In genomic region chr3:146659321-146659720, GRCm38 (mm10) we compare ENCODE assay signal across 26 mouse cellular contexts. TPM values are rescaled to one million over a fixed set of nuclear protein-coding genes. Genes with fewer than 3 reads are reported as not detected.
DNase-seq lines count a peak whose midpoint lies in the region; ATAC-seq and TF ChIP-seq lines count a peak whose summit lies in the region.
"Had no signal": no experiment of that assay in that cellular context is flagged by ENCODE, and none has a peak within 500 bp of the region (broad histone marks: within the 10 kb centered on the region; RNA-seq: fewer than 3 reads in every experiment).

No protein-coding gene starts in this region.

- H3K9ac ChIP-seq in kidney, embryonic 16.5 days (replicated peaks; ENCODE audit: low read length): no peak overlapping the region
- H3K9ac ChIP-seq: embryonic facial prominence, embryonic 13.5 days; forebrain, embryonic 15.5 days; heart, embryonic 15.5 days; neural tube, embryonic 15.5 days; stomach, embryonic 15.5 days had no signal

- 97% methylated on average over 5 of the region's 5 CpGs for WGBS in kidney, embryonic 16.5 days

- TF ChIP-seq CTCF in brain, embryonic 14.5 days (IDR thresholded peaks at IDR 0.05; ENCODE audit: borderline replicate concordance, extremely low read depth, insufficient read depth, insufficient read length): no peak

- H3K4me1 ChIP-seq in kidney, embryonic 16.5 days (ENCODE audit: insufficient read depth, low read length): 0 out of 2 replicates have a peak, but pooled peaks cover 6% of the 10 kb centered on the region
- H3K4me1 ChIP-seq: embryonic facial prominence, embryonic 13.5 days; forebrain, embryonic 15.5 days; neural tube, embryonic 15.5 days; stomach, embryonic 15.5 days had no signal

- H3K4me2 ChIP-seq in kidney, embryonic 16.5 days (replicated peaks; ENCODE audit: low read depth, low read length): no peak overlapping the region
- H3K4me2 ChIP-seq: embryonic facial prominence, embryonic 13.5 days; forebrain, embryonic 15.5 days; heart, embryonic 15.5 days; neural tube, embryonic 15.5 days; stomach, embryonic 15.5 days had no signal

- H3K27me3 ChIP-seq in kidney, embryonic 16.5 days (ENCODE audit: insufficient read depth, low read length): no peaks in the 10 kb centered on the region
- H3K27me3 ChIP-seq: embryonic facial prominence, embryonic 13.5 days; forebrain, embryonic 15.5 days; heart, embryonic 15.5 days; neural tube, embryonic 15.5 days; stomach, embryonic 15.5 days had no signal

- no peaks in the 10 kb centered on the region for H3K9me3 ChIP-seq in kidney, embryonic 16.5 days (ENCODE audit: low read length)
- H3K9me3 ChIP-seq: embryonic facial prominence, embryonic 13.5 days; forebrain, embryonic 15.5 days; heart, embryonic 15.5 days; neural tube, embryonic 15.5 days; stomach, embryonic 15.5 days had no signal

- DNase-seq in gastrocnemius, adult 18-20 months (ENCODE audit: low spot score): peak; percentile 13
- no peak for DNase-seq in gastrocnemius, postnatal 10 days
- DNase-seq in adrenal gland, postnatal 36 days: peak; percentile 42 to 45
- DNase-seq in brain, embryonic 14.5 days (ENCODE audit: low read depth): peak; percentile 33
- peak; percentile 76 for DNase-seq in cerebellum, adult 9-11 months
- no peak for DNase-seq in thymus, postnatal 36 days
- no peak for DNase-seq in kidney, adult 18-20 months
- DNase-seq: kidney, adult 2 months; kidney, postnatal 14 days; layer of hippocampus, postnatal 36 days; liver; lung, postnatal 36 days; right cerebral cortex, postnatal 25 days; thymus, adult 18-20 months had no signal

- ATAC-seq in kidney, embryonic 16.5 days (ENCODE audit: low FRiP score, low TSS enrichment): no peak
- ATAC-seq: forebrain, embryonic 15.5 days; midbrain, embryonic 16.5 days had no signal

- no peak overlapping the region for H3K4me3 ChIP-seq in kidney, embryonic 16.5 days (ENCODE audit: low read length)
- H3K4me3 ChIP-seq: embryonic facial prominence, embryonic 13.5 days; forebrain, embryonic 15.5 days; heart, embryonic 15.5 days; layer of hippocampus, adult 2 months; neural tube, embryonic 15.5 days; stomach, embryonic 15.5 days had no signal

- no peak for TF ChIP-seq POLR2A in brain, embryonic 14.5 days (IDR thresholded peaks at IDR 0.05; ENCODE audit: borderline replicate concordance, extremely low read depth, insufficient read depth, insufficient read length, poor library complexity, severe bottlenecking)

- H3K36me3 ChIP-seq in kidney, embryonic 16.5 days (ENCODE audit: insufficient read depth, low read length): no peaks in the 10 kb centered on the region
- H3K36me3 ChIP-seq: embryonic facial prominence, embryonic 13.5 days; forebrain, embryonic 15.5 days; heart, embryonic 15.5 days; neural tube, embryonic 15.5 days; stomach, embryonic 15.5 days had no signal

- H3K27ac ChIP-seq in kidney, embryonic 16.5 days (ENCODE audit: low read length): no peak overlapping the region
- H3K27ac ChIP-seq: embryonic facial prominence, embryonic 13.5 days; forebrain, embryonic 15.5 days; heart, embryonic 15.5 days; layer of hippocampus, adult 2 months; neural tube, embryonic 15.5 days; stomach, embryonic 15.5 days had no signal

RNA-seq across cellular contexts. Expression of gene 4930503B20Rik, which starts 8.2 kb away (rescaled TPM):
- total RNA-seq in gastrocnemius, adult 18-20 months (2021): not detected
- under 1 TPM in 1 of 2 experiments, not detected in 1; 0.16 TPM for total RNA-seq in gastrocnemius, postnatal 10 days (2021)
- not detected for total RNA-seq in adrenal gland, postnatal 36 days (2021)
- polyA plus RNA-seq in brain, embryonic 14.5 days (2012; rRNA removed): 0.08 TPM in 1 of 2 replicates, not detected in the other
- polyA plus RNA-seq in kidney, embryonic 16.5 days (2015; fragmentation: Nextera tagmentation; extraction: Ambion mirVana): 0.14 TPM in 1 of 2 replicates, not detected in the other
- total RNA-seq: hematopoietic stem cell, adult 5-6 weeks; layer of hippocampus, adult 2 months; layer of hippocampus, postnatal 36 days; left cerebral cortex, postnatal 36 days had no signal
- polyA plus RNA-seq: forebrain, embryonic 15.5 days; kidney, adult 2 months; liver, embryonic 16.5 days; neural tube, embryonic 15.5 days; stomach, embryonic 15.5 days had no signal

RNA-seq across cellular contexts. Expression of gene Samd13, which starts 26.1 kb away (rescaled TPM):
- under 1 TPM; 0.64 to 0.95 TPM for total RNA-seq in gastrocnemius, adult 18-20 months (2021)
- total RNA-seq in gastrocnemius, postnatal 10 days (2021): under 1 TPM; 0.66 to 0.77 TPM
- total RNA-seq in adrenal gland, postnatal 36 days (2021): under 1 TPM in 1 of 2 experiments, not detected in 1; 0.26 TPM
- polyA plus RNA-seq in brain, embryonic 14.5 days (2012; rRNA removed): 0.26 TPM in 1 of 2 replicates, not detected in the other
- 0.31 and 1.1 TPM in 2 replicates for polyA plus RNA-seq in kidney, embryonic 16.5 days (2015; fragmentation: Nextera tagmentation; extraction: Ambion mirVana)
- total RNA-seq: layer of hippocampus, postnatal 36 days had no signal

RNA-seq across cellular contexts. Expression of gene Dnase2b, which starts 43.9 kb away (rescaled TPM):
- total RNA-seq in gastrocnemius, adult 18-20 months (2021): not detected
- not detected for total RNA-seq in gastrocnemius, postnatal 10 days (2021)
- total RNA-seq in adrenal gland, postnatal 36 days (2021): not detected
- polyA plus RNA-seq in brain, embryonic 14.5 days (2012; rRNA removed): not detected in 2 replicates
- not detected in 2 replicates for polyA plus RNA-seq in kidney, embryonic 16.5 days (2015; fragmentation: Nextera tagmentation; extraction: Ambion mirVana)
- total RNA-seq: granulocyte monocyte progenitor cell, adult 5-6 weeks; hematopoietic stem cell, adult 5-6 weeks; layer of hippocampus, adult 2 months; layer of hippocampus, postnatal 36 days; left cerebral cortex, postnatal 36 days had no signal
- polyA plus RNA-seq: forebrain, embryonic 15.5 days; heart, embryonic 15.5 days; kidney, adult 2 months; midbrain, embryonic 16.5 days; neural tube, embryonic 15.5 days had no signal

Comparison
In these comparisons a context has a peak if more than half of its experiments do, and no peak if none do; other contexts are left out.
1. DNase-seq: peak in gastrocnemius, adult 18-20 months (single experiment), adrenal gland, postnatal 36 days (2 of 2), brain, embryonic 14.5 days (single experiment) and cerebellum, adult 9-11 months (single experiment); none in gastrocnemius, postnatal 10 days (single experiment), thymus, postnatal 36 days (0 of 2) and kidney, adult 18-20 months (single experiment).